Mouse (Mus musculus) bone marrow macrophage, adult 2 months (primary cell): Measurements from ENCODE around the gene Col4a3.

Experiments used
- CTCF ChIP-seq: IDR thresholded peaks from 2 replicates; pipeline ENCODE4 v1.5.1; 2012; ENCODE audit warnings: low read depth, mild to moderate bottlenecking, low read length, moderate library complexity
- POLR2A ChIP-seq: IDR thresholded peaks from 2 replicates; pipeline ENCODE4 v1.6.1; 2012; ENCODE audit warnings: mild to moderate bottlenecking, low read depth, low read length, borderline replicate concordance

DNA sequence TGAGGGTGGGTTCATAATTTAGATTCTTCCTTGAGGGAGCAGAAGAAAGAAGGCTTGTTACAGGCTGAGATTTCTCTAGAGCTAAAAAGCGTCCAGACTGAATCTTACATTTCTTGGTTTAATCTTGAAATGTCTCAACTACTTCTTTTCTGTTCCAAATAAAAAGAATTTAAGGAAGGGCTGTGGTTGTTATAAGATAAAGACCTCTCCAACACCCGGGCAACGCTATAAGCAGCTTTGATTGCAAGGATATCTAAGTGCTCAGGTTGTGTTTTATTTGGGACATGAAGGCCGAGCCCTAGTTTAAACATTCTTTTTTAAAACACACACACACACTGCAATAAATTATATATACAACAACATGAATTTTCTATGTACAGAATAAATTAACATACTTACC, 17.3 kb upstream of the Col4a3 start:
- TF ChIP-seq CTCF (no peak), POLR2A (no peak)
